Mouse (Mus musculus) hindbrain, embryonic 10.5 days (tissue): Measurements from ENCODE around the gene Kcnb1. TPM values are rescaled to one million over a fixed set of nuclear protein-coding genes. Genes with fewer than 3 reads are reported as not detected.

Experiments
- DNase-seq: peaks from one replicate; pipeline ENCODE4 v3.0.0-alpha.2; 2017; ENCODE audit warnings: low spot score
- H3K27ac ChIP-seq: fragments of 300-500 bp; sonication (generic); 2 replicates; pipeline ENCODE4 v1.5.1; 2016; ENCODE audit warnings: mild to moderate bottlenecking, moderate library complexity
- H3K27me3 ChIP-seq: fragments of 300-500 bp; sonication (generic); 2 replicates; pipeline ENCODE4 v1.6.1; 2016; ENCODE audit warnings: mild to moderate bottlenecking; ENCODE audit not compliant: poor library complexity, insufficient read depth, severe bottlenecking
- H3K36me3 ChIP-seq: fragments of 300-500 bp; sonication (generic); 2 replicates; pipeline ENCODE4 v1.6.1; 2016; ENCODE audit warnings: mild to moderate bottlenecking, moderate library complexity
- H3K4me1 ChIP-seq: fragments of 300-500 bp; sonication (generic); replicated peaks from 2 replicates; pipeline ENCODE4 v1.6.1; 2016; ENCODE audit warnings: mild to moderate bottlenecking
- H3K4me3 ChIP-seq: fragments of 300-500 bp; sonication (generic); 2 replicates; pipeline ENCODE4 v1.5.1; 2016; ENCODE audit warnings: mild to moderate bottlenecking, moderate library complexity
- H3K9me3 ChIP-seq: fragments of 300-500 bp; sonication (generic); 2 replicates; pipeline ENCODE4 v1.6.1; 2016; ENCODE audit warnings: mild to moderate bottlenecking, moderate library complexity
- WGBS: fragments of 180-500 bp; shearing (Covaris S2); methylation state at CpG from one replicate; pipeline ENCODE4 v1.1.7; 2016; 5-methylcytosine and 5-hydroxymethylcytosine counted together
- polyA plus RNA-seq: library from polyadenylated mRNA; unstranded; fragments of >200 nt; fragmentation: Nextera tagmentation; extraction: Ambion mirVana; gene quantifications from 2 replicates; pipeline ENCODE4 v1.2.1, GENCODE M21; 2016

Kcnb1 gene
- polyA plus RNA-seq, 1 experiment from 2014 or later, result 0.89 TPM

- Histone ChIP-seq H3K9me3 (0 out of 2 replicates have a peak, but pooled peaks cover 4% of the 10 kb centered on the region), H3K27ac (0 out of 2 replicates have a peak overlapping the region, but pooled peaks have one; percentile 8), H3K4me1 (peaks cover 5% of the 10 kb centered on the region; the same call in 1 of the 2 replicates), H3K36me3 (no peaks in the 10 kb centered on the region), H3K27me3 (no peaks in the 10 kb centered on the region), H3K4me3 (no peak overlapping the region)
- 74% methylated on average over 10 of the region's 10 CpGs for WGBS
- no peak for DNase-seq
Measured at GRCm38 (mm10) chr2:167177231-167177641, 12.7 kb downstream of the Kcnb1 start.

- Histone ChIP-seq H3K27ac (no peak overlapping the region), H3K27me3 (no peaks in the 10 kb centered on the region), H3K36me3 (no peaks in the 10 kb centered on the region), H3K4me3 (no peak overlapping the region), H3K4me1 (peaks cover 5% of the 10 kb centered on the region; the same call in 1 of the 2 replicates), H3K9me3 (0 out of 2 replicates have a peak, but pooled peaks cover 4% of the 10 kb centered on the region)
- no peak for DNase-seq
- 91% methylated on average over 6 of the region's 6 CpGs for WGBS
Measured at GRCm38 (mm10) chr2:167175284-167175683, 14.7 kb downstream of the Kcnb1 start.

GRCm38 (mm10) chr2:167173051-167173875, 16.7 kb downstream of the Kcnb1 start:
- DNase-seq, result no peak
- H3K27me3 ChIP-seq, result no peaks in the 10 kb centered on the region
- no peak overlapping the region for H3K4me3 ChIP-seq
- no peak overlapping the region for H3K27ac ChIP-seq
- peaks cover 5% of the 10 kb centered on the region; the same call in 1 of the 2 replicates for H3K4me1 ChIP-seq
- WGBS, result 73% methylated on average over 5 of the region's 5 CpGs
- no peaks in the 10 kb centered on the region for H3K36me3 ChIP-seq
- 0 out of 2 replicates have a peak, but pooled peaks cover 4% of the 10 kb centered on the region for H3K9me3 ChIP-seq

DNA sequence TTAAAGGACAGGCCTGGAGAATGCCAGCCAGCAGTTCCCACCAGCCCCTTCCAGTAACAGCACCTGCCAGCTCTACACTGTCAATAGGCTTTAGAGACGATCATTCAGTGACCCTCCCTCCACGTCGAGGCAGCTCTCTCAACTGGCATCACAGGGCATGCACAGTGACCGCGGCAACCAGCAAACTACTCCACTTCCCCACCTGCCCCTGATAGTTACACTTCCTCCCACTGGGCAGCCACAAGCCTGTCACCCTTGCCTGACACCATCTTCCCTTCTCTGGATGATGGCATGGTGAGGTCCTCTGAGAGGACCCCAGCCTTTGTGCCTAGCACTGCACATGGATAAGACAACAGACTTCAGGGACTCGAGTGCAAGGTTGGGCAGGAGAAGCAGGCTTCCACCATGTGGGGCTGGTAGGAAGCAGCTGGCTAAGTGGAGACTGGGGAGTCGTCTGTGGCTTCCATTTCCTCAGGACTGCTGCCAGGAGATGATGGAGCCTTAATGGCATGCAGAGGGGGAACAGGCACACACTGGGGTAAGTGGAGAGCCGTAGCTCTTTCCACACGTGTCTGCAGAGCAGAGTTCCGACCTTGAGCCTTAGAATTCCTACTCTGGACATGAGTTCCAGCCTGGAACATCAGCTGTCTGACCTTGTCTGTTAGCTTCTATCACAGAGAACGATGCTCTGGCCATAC, 22.3 kb downstream of the Kcnb1 start:
- no peaks in the 10 kb centered on the region for H3K27me3 ChIP-seq
- no peaks in the 10 kb centered on the region for H3K36me3 ChIP-seq
- no peak for DNase-seq
- no peak overlapping the region for H3K4me3 ChIP-seq
- 0 out of 2 replicates have a peak, but pooled peaks cover 9% of the 10 kb centered on the region for H3K4me1 ChIP-seq
- 78% methylated on average over 11 of the region's 11 CpGs for WGBS
- no peak overlapping the region for H3K27ac ChIP-seq
- H3K9me3 ChIP-seq, result no peaks in the 10 kb centered on the region

DNA sequence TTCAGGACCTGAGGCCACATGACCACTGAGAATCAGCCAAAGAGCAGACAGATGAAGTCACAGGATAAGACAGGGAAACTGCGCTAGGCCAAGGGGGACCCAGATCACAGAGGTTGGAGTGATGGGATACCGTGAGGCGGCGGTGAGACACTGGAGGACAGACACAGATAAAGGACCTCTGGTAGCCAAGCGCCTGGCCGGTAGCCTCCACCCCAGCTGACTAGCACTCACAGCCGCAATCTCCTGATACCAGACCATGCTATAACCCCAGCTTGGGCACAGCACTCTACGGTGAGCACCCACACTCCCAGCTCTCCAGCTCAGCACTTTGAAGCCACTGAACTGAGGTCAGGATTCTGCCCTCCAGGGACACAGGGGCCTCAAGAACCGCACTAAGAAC, 26.4 kb downstream of the Kcnb1 start:
- DNase-seq, result no peak
- H3K4me1 ChIP-seq, result 0 out of 2 replicates have a peak, but pooled peaks cover 9% of the 10 kb centered on the region
- WGBS, result 90% methylated on average over 9 of the region's 9 CpGs
- H3K27ac ChIP-seq, result no peak overlapping the region
- peaks cover 4% of the 10 kb centered on the region; the same call in 1 of the 2 replicates for H3K9me3 ChIP-seq
- H3K4me3 ChIP-seq, result no peak overlapping the region
- H3K36me3 ChIP-seq, result no peaks in the 10 kb centered on the region
- H3K27me3 ChIP-seq, result no peaks in the 10 kb centered on the region

DNA sequence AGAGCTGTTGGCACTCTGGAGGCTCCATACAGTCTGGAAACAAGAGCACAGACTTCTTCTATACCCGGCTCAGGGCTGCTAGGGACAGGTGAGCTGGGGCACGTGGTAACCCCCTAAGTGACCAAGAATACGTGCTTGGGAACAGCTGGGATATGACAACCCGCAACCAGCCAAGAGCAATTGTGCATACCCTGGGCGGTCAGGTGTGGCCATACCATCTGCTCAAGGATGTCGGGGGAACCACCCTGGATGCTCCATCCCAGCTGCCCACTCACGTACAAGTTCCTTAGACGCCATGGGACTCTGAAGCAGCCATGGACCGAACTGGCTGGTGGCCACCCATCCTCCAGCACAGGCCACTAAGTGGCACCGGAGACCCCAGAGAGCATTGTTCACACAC, 26.8 kb downstream of the Kcnb1 start:
- Histone ChIP-seq H3K4me1 (0 out of 2 replicates have a peak, but pooled peaks cover 9% of the 10 kb centered on the region), H3K27ac (no peak overlapping the region), H3K4me3 (no peak overlapping the region), H3K9me3 (peaks cover 4% of the 10 kb centered on the region; the same call in 1 of the 2 replicates), H3K36me3 (no peaks in the 10 kb centered on the region), H3K27me3 (no peaks in the 10 kb centered on the region)
- WGBS, result 93% methylated on average over 10 of the region's 10 CpGs
- DNase-seq, result no peak

DNA sequence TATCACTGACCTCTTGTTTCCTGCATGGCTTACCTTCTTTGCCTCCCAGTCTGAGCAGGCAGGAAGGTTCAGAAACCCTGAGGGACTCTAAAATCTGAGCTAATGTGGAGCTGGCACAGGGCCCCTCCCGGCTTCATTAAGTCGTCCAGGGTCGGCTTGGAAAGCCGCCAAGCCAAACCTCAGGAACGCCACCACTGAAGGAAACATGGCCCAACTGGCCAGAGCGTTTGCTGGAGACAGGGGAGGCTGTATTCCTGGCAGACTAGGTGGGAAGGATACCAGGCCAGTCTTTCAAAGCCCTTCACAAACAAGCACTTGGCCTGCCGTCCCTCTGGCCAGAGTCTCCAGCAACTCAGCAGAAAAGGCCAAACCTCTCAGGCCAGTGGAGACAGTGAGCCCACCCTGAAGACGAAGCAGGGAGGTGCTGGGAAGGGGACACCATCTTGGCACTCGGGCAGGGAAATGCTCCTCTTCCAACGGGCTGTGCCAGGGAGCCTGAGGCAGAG, 27.4 kb downstream of the Kcnb1 start:
- Histone ChIP-seq H3K4me3 (no peak overlapping the region), H3K27me3 (no peaks in the 10 kb centered on the region), H3K4me1 (0 out of 2 replicates have a peak, but pooled peaks cover 5% of the 10 kb centered on the region), H3K27ac (no peak overlapping the region), H3K36me3 (no peaks in the 10 kb centered on the region), H3K9me3 (peaks cover 4% of the 10 kb centered on the region; the same call in 1 of the 2 replicates)
- 88% methylated on average over 10 of the region's 10 CpGs for WGBS
- DNase-seq, result no peak

- H3K4me1 ChIP-seq, result peaks cover 22% of the 10 kb centered on the region
- no peaks in the 10 kb centered on the region for H3K36me3 ChIP-seq
- H3K9me3 ChIP-seq, result peaks cover 4% of the 10 kb centered on the region; the same call in 1 of the 2 replicates
- H3K4me3 ChIP-seq, result no peak overlapping the region
- no peaks in the 10 kb centered on the region for H3K27me3 ChIP-seq
- DNase-seq, result no peak
- no peak overlapping the region for H3K27ac ChIP-seq
- 91% methylated on average over 4 of the region's 4 CpGs for WGBS
Measured at GRCm38 (mm10) chr2:167159721-167160120, 30.2 kb downstream of the Kcnb1 start.

- DNase-seq, result no peak
- Histone ChIP-seq H3K9me3 (peaks cover 4% of the 10 kb centered on the region; the same call in 1 of the 2 replicates), H3K27ac (no peak overlapping the region), H3K4me1 (peaks cover 22% of the 10 kb centered on the region), H3K36me3 (no peaks in the 10 kb centered on the region), H3K27me3 (no peaks in the 10 kb centered on the region), H3K4me3 (no peak overlapping the region)
- WGBS, result 84% methylated on average over 5 of the region's 5 CpGs
Measured at GRCm38 (mm10) chr2:167158780-167159179, 31.2 kb downstream of the Kcnb1 start.

GRCm38 (mm10) chr2:167156118-167156715, 33.7 kb downstream of the Kcnb1 start:
- Histone ChIP-seq H3K9me3 (peaks cover 5% of the 10 kb centered on the region; the same call in 1 of the 2 replicates), H3K27ac (no peak overlapping the region), H3K36me3 (no peaks in the 10 kb centered on the region), H3K4me3 (no peak overlapping the region), H3K4me1 (peaks cover 17% of the 10 kb centered on the region), H3K27me3 (no peaks in the 10 kb centered on the region)
- no peak for DNase-seq
- 28% methylated on average over 9 of the region's 9 CpGs for WGBS

- H3K4me1 ChIP-seq, result peaks cover 17% of the 10 kb centered on the region
- no peaks in the 10 kb centered on the region for H3K36me3 ChIP-seq
- H3K9me3 ChIP-seq, result 0 out of 2 replicates have a peak, but pooled peaks cover 7% of the 10 kb centered on the region
- H3K4me3 ChIP-seq, result no peak overlapping the region
- H3K27me3 ChIP-seq, result no peaks in the 10 kb centered on the region
- DNase-seq, result no peak
- no peak overlapping the region for H3K27ac ChIP-seq
- WGBS, result 59% methylated on average over 4 of the region's 4 CpGs
Measured at GRCm38 (mm10) chr2:167155541-167155973, 34.4 kb downstream of the Kcnb1 start.

- peaks cover 11% of the 10 kb centered on the region; the same call in 1 of the 2 replicates for H3K9me3 ChIP-seq
- H3K36me3 ChIP-seq, result no peaks in the 10 kb centered on the region
- no peak overlapping the region for H3K27ac ChIP-seq
- peaks cover 12% of the 10 kb centered on the region for H3K4me1 ChIP-seq
- no peak overlapping the region for H3K4me3 ChIP-seq
- 94% methylated on average over 6 of the region's 6 CpGs for WGBS
- no peaks in the 10 kb centered on the region for H3K27me3 ChIP-seq
- DNase-seq, result no peak
Measured at GRCm38 (mm10) chr2:167150880-167151279, 39.1 kb downstream of the Kcnb1 start.
